Mouse (Mus musculus): Measurements from ENCODE around the gene Dnajc17. TPM values are rescaled to one million over a fixed set of nuclear protein-coding genes. Genes with fewer than 3 reads are reported as not detected.

Dnajc17 gene
- polyA plus RNA-seq (2014; fragmentation: Nextera tagmentation; extraction: Ambion mirVana) = 21.4 and 24.5 TPM in 2 replicates

DNA sequence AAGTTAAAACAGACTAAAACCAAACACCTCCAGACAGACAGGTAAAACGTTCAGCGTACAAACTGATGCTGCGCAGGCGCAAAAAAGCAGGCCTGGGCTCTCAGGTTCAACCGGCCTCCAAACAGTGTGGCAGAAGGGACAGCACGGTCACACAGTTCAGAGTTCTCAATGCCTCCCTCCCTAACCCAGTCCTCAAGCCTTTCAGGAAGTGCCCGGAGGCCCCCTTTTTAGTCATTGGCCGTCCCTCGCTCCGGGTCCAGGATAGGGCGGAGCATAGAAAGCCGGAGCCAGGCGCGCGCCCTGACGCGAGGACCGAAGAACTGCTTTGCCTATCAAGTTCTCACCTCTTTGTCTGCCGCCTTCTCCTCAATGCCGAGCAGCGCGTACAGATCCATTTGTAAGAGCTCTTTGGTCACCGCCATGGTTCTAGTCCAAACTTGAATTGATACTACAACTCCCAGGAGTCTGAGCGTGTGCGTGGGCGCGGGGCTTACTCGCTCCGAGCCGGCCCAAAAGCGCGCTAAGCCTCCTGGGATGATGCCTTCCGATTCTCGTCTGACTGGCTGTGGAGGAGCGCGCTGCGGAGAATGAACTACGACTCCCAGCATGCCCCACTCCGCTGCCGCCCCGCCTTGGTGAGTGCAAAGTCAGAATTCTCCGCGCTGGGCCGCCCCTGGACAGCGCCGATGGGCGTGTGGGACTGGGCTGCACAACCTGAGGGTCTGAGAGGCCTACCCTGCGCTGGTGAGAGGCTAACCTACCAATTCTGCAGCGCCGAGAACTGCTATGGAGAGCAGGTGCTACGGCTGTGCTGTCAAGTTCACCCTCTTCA lies at the start of gene Dnajc17, which contains the start of gene Zfyve19:
Gene Dnajc17, minus strand, starts transcription at position 452 of the 832 bp plus-strand sequence.
Gene Zfyve19, plus strand, starts transcription at position 274 of the 832 bp plus-strand sequence.
- WGBS = under 1% methylated on average over 51 of the region's 51 CpGs
- Histone ChIP-seq H3K4me3 (ENCODE audit: low read length) (peak within 1 kb of the TSS; percentile 59), H3K9ac (ENCODE audit: low read depth, low read length) (peak within 1 kb of the TSS; percentile 70), H3K27me3 (ENCODE audit: control insufficient read depth, insufficient read depth, low read length) (no peaks in the 10 kb centered on the region), H3K4me2 (replicated peaks; ENCODE audit: low read depth, low read length) (peak within 1 kb of the TSS; percentile 65), H3K27ac (ENCODE audit: low read depth, low read length) (peak within 1 kb of the TSS; percentile 90), H3K36me3 (ENCODE audit: control insufficient read depth, insufficient read depth, low read length) (peaks cover 26% of the 10 kb centered on the region), H3K9me3 (ENCODE audit: control insufficient read depth, low read length) (no peaks in the 10 kb centered on the region), H3K4me1 (ENCODE audit: control insufficient read depth, insufficient read depth, low read length) (peaks cover 6% of the 10 kb centered on the region; the same call in 1 of the 2 replicates)
- peak; percentile 96 for ATAC-seq (ENCODE audit: low FRiP score, low TSS enrichment)

DNA sequence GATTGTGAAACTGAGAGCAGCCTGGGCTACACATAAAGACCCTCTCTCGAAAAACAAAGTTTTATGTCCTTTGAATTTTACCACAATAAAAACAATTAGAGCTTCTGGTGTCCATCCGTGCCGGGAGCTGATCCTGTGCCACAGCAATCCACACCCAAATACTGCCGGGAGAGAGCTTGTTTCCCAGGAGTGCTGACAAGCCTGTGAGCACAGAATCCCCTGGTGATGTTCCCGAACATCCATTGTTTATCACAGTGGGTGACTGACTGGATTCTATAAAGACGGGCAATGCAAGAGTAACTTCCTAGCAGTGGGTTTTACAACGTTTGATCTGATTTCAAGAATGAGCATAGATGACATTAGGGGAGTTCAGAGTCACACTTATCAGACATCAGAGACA lies 46.4 kb upstream of the Dnajc17 start:
- Histone ChIP-seq H3K4me2 (replicated peaks; ENCODE audit: low read depth, low read length) (no peak overlapping the region), H3K4me1 (ENCODE audit: control insufficient read depth, insufficient read depth, low read length) (no peaks in the 10 kb centered on the region), H3K9me3 (ENCODE audit: control insufficient read depth, low read length) (no peaks in the 10 kb centered on the region), H3K9ac (ENCODE audit: low read depth, low read length) (no peak overlapping the region), H3K27ac (ENCODE audit: low read depth, low read length) (no peak overlapping the region), H3K4me3 (ENCODE audit: low read length) (no peak overlapping the region), H3K27me3 (ENCODE audit: control insufficient read depth, insufficient read depth, low read length) (peaks cover 16% of the 10 kb centered on the region; the same call in 1 of the 2 replicates), H3K36me3 (ENCODE audit: control insufficient read depth, insufficient read depth, low read length) (no peaks in the 10 kb centered on the region)
- ATAC-seq (ENCODE audit: low FRiP score, low TSS enrichment) = no peak
- 26% methylated on average over 7 of the region's 7 CpGs for WGBS

DNA sequence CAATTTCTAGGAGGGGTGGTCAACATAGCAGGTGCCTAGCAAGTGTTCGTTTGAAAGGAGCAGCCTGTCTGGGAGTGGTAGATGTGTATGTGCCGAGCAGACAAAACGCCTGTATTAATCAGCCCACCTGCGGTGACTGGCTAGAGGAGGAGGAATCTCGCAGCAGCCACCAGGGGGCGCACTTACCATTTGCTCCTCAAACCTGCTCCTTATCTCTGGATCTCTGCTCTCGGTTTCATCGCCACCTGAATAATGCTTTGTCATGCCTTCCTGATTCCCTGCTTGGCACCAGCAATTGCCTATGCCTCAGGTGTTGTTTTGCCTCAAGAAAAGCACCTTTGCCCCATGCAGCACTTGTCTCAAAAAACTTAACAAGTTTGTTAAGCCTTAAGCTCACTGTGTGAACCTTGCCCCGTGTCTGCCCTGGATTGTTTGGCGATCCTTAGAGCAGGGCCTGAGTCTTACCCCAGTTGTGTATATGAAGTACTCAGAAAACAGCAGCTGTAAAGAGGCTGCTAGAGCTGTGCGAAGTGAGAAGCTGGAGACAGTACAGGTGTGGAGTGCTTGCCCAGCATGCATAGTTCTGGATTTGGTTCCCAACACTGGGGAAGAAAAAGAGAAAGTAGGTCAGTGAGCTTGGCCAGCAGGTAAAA lies 42.4 kb upstream of the Dnajc17 start:
- H3K4me2 ChIP-seq (replicated peaks; ENCODE audit: low read depth, low read length) = peak overlapping the region; percentile 25; the same call in 1 of the 2 replicates
- 15% methylated on average over 11 of the region's 11 CpGs for WGBS
- H3K27me3 ChIP-seq (ENCODE audit: control insufficient read depth, insufficient read depth, low read length) = peaks cover 16% of the 10 kb centered on the region; the same call in 1 of the 2 replicates
- no peak overlapping the region for H3K9ac ChIP-seq (ENCODE audit: low read depth, low read length)
- H3K4me3 ChIP-seq (ENCODE audit: low read length) = no peak overlapping the region
- H3K4me1 ChIP-seq (ENCODE audit: control insufficient read depth, insufficient read depth, low read length) = no peaks in the 10 kb centered on the region; the same call in 1 of the 2 replicates
- no peak overlapping the region for H3K27ac ChIP-seq (ENCODE audit: low read depth, low read length)
- H3K36me3 ChIP-seq (ENCODE audit: control insufficient read depth, insufficient read depth, low read length) = no peaks in the 10 kb centered on the region
- H3K9me3 ChIP-seq (ENCODE audit: control insufficient read depth, low read length) = no peaks in the 10 kb centered on the region
- peak; percentile 86 for ATAC-seq (ENCODE audit: low FRiP score, low TSS enrichment)

DNA sequence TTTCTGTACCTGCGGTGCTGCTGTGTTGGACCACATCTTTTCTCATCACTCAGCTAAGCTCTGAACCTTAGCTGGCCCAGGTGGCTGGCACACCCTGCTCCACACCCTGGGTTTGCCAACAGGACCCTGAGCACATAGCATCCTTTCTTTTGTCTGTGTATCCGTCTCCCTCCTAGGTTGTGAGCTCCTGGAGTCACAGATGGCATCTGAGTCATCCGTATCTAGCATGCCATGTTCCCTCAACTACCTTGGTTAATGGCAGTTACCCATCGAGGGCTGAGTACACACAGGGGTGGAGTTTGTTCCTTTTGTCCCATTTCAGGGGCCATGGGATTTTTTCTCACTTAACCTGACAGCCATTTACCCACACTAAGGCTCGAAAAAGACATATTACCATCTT lies 41.8 kb upstream of the Dnajc17 start:
- peaks cover 14% of the 10 kb centered on the region; the same call in 1 of the 2 replicates for H3K27me3 ChIP-seq (ENCODE audit: control insufficient read depth, insufficient read depth, low read length)
- H3K4me1 ChIP-seq (ENCODE audit: control insufficient read depth, insufficient read depth, low read length) = no peaks in the 10 kb centered on the region; the same call in 1 of the 2 replicates
- H3K27ac ChIP-seq (ENCODE audit: low read depth, low read length) = no peak overlapping the region
- no peak overlapping the region for H3K4me2 ChIP-seq (replicated peaks; ENCODE audit: low read depth, low read length)
- WGBS = 65% methylated on average over 5 of the region's 5 CpGs
- H3K9me3 ChIP-seq (ENCODE audit: control insufficient read depth, low read length) = no peaks in the 10 kb centered on the region
- ATAC-seq (ENCODE audit: low FRiP score, low TSS enrichment) = no peak
- no peak overlapping the region for H3K9ac ChIP-seq (ENCODE audit: low read depth, low read length)
- peaks cover 4% of the 10 kb centered on the region; the same call in 1 of the 2 replicates for H3K36me3 ChIP-seq (ENCODE audit: control insufficient read depth, insufficient read depth, low read length)
- no peak overlapping the region for H3K4me3 ChIP-seq (ENCODE audit: low read length)

DNA sequence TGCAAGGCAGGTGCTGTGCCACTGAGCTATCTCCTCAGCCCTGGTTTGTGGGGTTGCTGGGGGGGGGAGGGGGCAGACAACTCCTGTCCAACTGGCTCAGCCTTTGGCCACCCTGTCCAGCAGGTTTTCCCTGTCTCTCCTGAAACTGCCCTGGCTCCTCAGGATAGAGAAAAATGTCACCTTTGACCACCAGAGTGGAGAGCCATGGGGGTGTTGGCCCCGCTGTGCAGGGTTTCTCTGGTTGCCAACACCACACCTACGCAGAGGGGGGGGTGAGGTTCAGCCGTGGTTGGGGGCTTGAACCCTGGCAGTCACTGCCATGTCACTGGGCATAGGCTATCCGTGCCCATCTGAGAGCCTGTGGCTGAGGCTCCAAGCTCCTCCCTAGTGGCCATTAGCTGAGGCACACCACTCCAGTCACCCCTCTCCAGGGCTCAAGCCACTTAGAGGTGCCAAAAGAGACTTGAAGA lies 41.0 kb upstream of the Dnajc17 start:
- no peaks in the 10 kb centered on the region; the same call in 1 of the 2 replicates for H3K4me1 ChIP-seq (ENCODE audit: control insufficient read depth, insufficient read depth, low read length)
- no peaks in the 10 kb centered on the region for H3K9me3 ChIP-seq (ENCODE audit: control insufficient read depth, low read length)
- peaks cover 7% of the 10 kb centered on the region; the same call in 1 of the 2 replicates for H3K27me3 ChIP-seq (ENCODE audit: control insufficient read depth, insufficient read depth, low read length)
- H3K27ac ChIP-seq (ENCODE audit: low read depth, low read length) = no peak overlapping the region
- 64% methylated on average over 4 of the region's 4 CpGs for WGBS
- no peak for ATAC-seq (ENCODE audit: low FRiP score, low TSS enrichment)
- H3K9ac ChIP-seq (ENCODE audit: low read depth, low read length) = no peak overlapping the region
- no peak overlapping the region for H3K4me2 ChIP-seq (replicated peaks; ENCODE audit: low read depth, low read length)
- no peak overlapping the region for H3K4me3 ChIP-seq (ENCODE audit: low read length)
- H3K36me3 ChIP-seq (ENCODE audit: control insufficient read depth, insufficient read depth, low read length) = peaks cover 4% of the 10 kb centered on the region; the same call in 1 of the 2 replicates

DNA sequence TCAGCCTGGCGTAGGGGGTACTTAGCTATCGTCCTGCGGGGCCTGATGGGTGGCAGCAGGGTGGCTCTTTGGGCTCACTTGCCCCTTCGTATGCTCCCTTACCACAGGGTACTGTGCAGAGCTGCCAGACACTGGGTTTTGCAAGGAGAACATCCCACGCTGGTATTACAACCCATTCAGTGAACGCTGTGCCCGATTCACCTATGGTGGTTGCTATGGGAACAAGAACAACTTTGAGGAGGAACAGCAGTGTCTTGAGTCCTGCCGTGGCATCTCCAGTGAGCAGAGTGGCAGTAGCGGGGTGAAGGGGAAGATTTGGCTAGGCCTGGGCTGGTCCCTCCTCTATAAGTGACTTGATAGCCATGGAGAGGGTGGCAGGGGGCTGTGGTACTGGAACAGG lies 39.3 kb upstream of the Dnajc17 start:
- H3K4me2 ChIP-seq (replicated peaks; ENCODE audit: low read depth, low read length) = no peak overlapping the region
- H3K9me3 ChIP-seq (ENCODE audit: control insufficient read depth, low read length) = no peaks in the 10 kb centered on the region
- no peak overlapping the region for H3K4me3 ChIP-seq (ENCODE audit: low read length)
- H3K27ac ChIP-seq (ENCODE audit: low read depth, low read length) = no peak overlapping the region
- no peak for ATAC-seq (ENCODE audit: low FRiP score, low TSS enrichment)
- no peaks in the 10 kb centered on the region for H3K27me3 ChIP-seq (ENCODE audit: control insufficient read depth, insufficient read depth, low read length)
- peaks cover 4% of the 10 kb centered on the region; the same call in 1 of the 2 replicates for H3K36me3 ChIP-seq (ENCODE audit: control insufficient read depth, insufficient read depth, low read length)
- WGBS = 83% methylated on average over 9 of the region's 9 CpGs
- no peak overlapping the region for H3K9ac ChIP-seq (ENCODE audit: low read depth, low read length)
- no peaks in the 10 kb centered on the region; the same call in 1 of the 2 replicates for H3K4me1 ChIP-seq (ENCODE audit: control insufficient read depth, insufficient read depth, low read length)

DNA sequence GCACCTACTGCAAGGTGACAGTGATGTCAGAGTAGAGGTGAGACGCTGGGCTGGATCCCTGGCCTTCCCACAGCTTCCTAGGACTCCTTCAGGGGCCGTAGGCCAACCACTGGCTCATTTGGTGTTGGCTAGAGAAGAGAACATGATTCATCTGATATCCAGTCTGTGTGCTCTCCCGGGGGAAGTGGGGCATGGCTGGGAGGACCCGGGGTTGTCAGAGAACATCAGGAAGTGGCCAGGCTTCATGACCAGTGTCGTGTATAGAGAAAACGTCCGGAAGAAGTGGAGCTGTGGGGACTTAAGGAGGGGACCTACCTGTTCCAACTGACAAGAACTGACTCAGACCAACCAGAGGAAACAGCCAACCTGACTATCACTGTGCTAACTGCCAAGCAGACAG lies 36.7 kb upstream of the Dnajc17 start:
- H3K4me3 ChIP-seq (ENCODE audit: low read length) = no peak overlapping the region
- WGBS = 75% methylated on average over 7 of the region's 7 CpGs
- no peak for ATAC-seq (ENCODE audit: low FRiP score, low TSS enrichment)

DNA sequence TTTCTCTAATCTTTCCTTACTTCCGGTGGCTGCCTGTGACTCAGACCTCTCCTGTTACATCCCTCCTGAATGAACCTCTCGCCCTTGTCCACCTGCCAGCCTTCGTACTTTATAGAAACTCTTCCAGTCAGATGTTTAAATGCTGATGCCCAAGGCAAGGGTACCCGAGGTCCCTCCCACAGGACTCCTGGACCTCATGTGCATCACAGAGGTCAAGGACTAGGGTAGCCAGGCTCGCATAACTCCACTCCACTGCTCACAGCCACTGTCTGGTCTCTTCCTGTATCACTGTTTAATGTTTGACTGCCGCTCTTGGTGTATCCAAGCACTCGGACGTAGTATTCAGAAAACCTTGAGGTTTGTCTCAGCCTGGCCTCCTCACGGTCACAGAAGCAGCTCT lies 34.0 kb upstream of the Dnajc17 start:
- Histone ChIP-seq H3K4me2 (replicated peaks; ENCODE audit: low read depth, low read length) (no peak overlapping the region), H3K9me3 (ENCODE audit: control insufficient read depth, low read length) (no peaks in the 10 kb centered on the region), H3K4me1 (ENCODE audit: control insufficient read depth, insufficient read depth, low read length) (0 out of 2 replicates have a peak, but pooled peaks cover 3% of the 10 kb centered on the region), H3K4me3 (ENCODE audit: low read length) (no peak overlapping the region), H3K27me3 (ENCODE audit: control insufficient read depth, insufficient read depth, low read length) (peaks cover 22% of the 10 kb centered on the region), H3K36me3 (ENCODE audit: control insufficient read depth, insufficient read depth, low read length) (peaks cover 4% of the 10 kb centered on the region; the same call in 1 of the 2 replicates), H3K9ac (ENCODE audit: low read depth, low read length) (no peak overlapping the region), H3K27ac (ENCODE audit: low read depth, low read length) (no peak overlapping the region)
- 67% methylated on average over 9 of the region's 9 CpGs for WGBS
- no peak for ATAC-seq (ENCODE audit: low FRiP score, low TSS enrichment)

More for the DNA sequence above, 36.7 kb upstream of the Dnajc17 start:
- Histone ChIP-seq H3K4me1 (ENCODE audit: control insufficient read depth, insufficient read depth, low read length) (no peaks in the 10 kb centered on the region; the same call in 1 of the 2 replicates), H3K36me3 (ENCODE audit: control insufficient read depth, insufficient read depth, low read length) (peaks cover 4% of the 10 kb centered on the region; the same call in 1 of the 2 replicates), H3K9ac (ENCODE audit: low read depth, low read length) (no peak overlapping the region), H3K27me3 (ENCODE audit: control insufficient read depth, insufficient read depth, low read length) (no peaks in the 10 kb centered on the region), H3K9me3 (ENCODE audit: control insufficient read depth, low read length) (no peaks in the 10 kb centered on the region), H3K4me2 (replicated peaks; ENCODE audit: low read depth, low read length) (no peak overlapping the region), H3K27ac (ENCODE audit: low read depth, low read length) (no peak overlapping the region)

Measured in kidney, embryonic 14.5 days (tissue).